Mouse (Mus musculus) urinary bladder, postnatal 0 days (tissue): ENCODE results near the gene Sfrp2. TPM values are rescaled to one million over a fixed set of nuclear protein-coding genes. Genes with fewer than 3 reads are reported as not detected.

Source experiments
- polyA plus RNA-seq: library from polyadenylated mRNA; unstranded; fragments of >200 nt; fragmentation: Nextera tagmentation; extraction: Ambion mirVana; gene quantifications from 2 replicates; pipeline ENCODE4 v1.2.1, GENCODE M21; 2015

The Sfrp2 gene
- 78.6 and 116 TPM in 2 replicates for polyA plus RNA-seq

GRCm38 (mm10) chr3:83765871-83766725, at the start of gene Sfrp2:
Sfrp2 (plus strand) TSS chr3:83766321.

Other genes with a start within 250 kb of the Sfrp2 start
- 6.4 and 10.4 TPM in 2 replicates for gene Tlr2, start 75.4 kb downstream of the Sfrp2 start, polyA plus RNA-seq